Mouse (Mus musculus) CH12F3 (cell line): ENCODE results near the gene Recql5.

Source experiments
- in situ Hi-C: fragments of 300-500 bp; cut with MboI; formaldehyde crosslinking; loops from 2 replicates; pipeline ENCODE4 v1.14.3; 2020; ENCODE audit warnings: low sequenced_read_pairs

Gene Recql5

GRCm38 (mm10) chr11:115933108-115933746 lies at the start of gene Recql5, which contains the start of gene Sap30bp:
TSS of gene Recql5 (minus strand) at chr11:115933477.
TSS of gene Sap30bp (plus strand) at chr11:115933282.
- in situ Hi-C loops = no loop called here

GRCm38 (mm10) chr11:115982472-115982871 lies 49.2 kb upstream of the Recql5 start:
- in situ Hi-C loops = no loop called here

GRCm38 (mm10) chr11:115975544-115975943 lies 42.3 kb upstream of the Recql5 start:
- in situ Hi-C loops = no loop called here

GRCm38 (mm10) chr11:115975083-115975420 lies 41.8 kb upstream of the Recql5 start:
- in situ Hi-C loops = no loop called here

- in situ Hi-C loops = no loop called here
These were observed 41.2 kb upstream of the Recql5 start, which contains the start of gene Itgb4 for GRCm38 (mm10) chr11:115974309-115975082. TSS of gene Itgb4 (plus strand) at chr11:115974709.

GRCm38 (mm10) chr11:115971016-115971415 lies 37.7 kb upstream of the Recql5 start:
- in situ Hi-C loops = no loop called here

GRCm38 (mm10) chr11:115970006-115970673 lies 36.9 kb upstream of the Recql5 start:
- in situ Hi-C loops = no loop called here

- in situ Hi-C loops = no loop called here
These were observed 35.6 kb upstream of the Recql5 start for GRCm38 (mm10) chr11:115968731-115969405.

GRCm38 (mm10) chr11:115964977-115965604 lies 31.8 kb upstream of the Recql5 start:
- in situ Hi-C loops = no loop called here

GRCm38 (mm10) chr11:115962651-115963412 lies 29.6 kb upstream of the Recql5 start:
- in situ Hi-C loops = no loop called here

GRCm38 (mm10) chr11:115959018-115959417 lies 25.7 kb upstream of the Recql5 start:
- in situ Hi-C loops = no loop called here

- in situ Hi-C loops = no loop called here
These were observed 24.7 kb upstream of the Recql5 start for GRCm38 (mm10) chr11:115957971-115958370.

GRCm38 (mm10) chr11:115956453-115956852 lies 23.2 kb upstream of the Recql5 start:
- in situ Hi-C loops = no loop called here

- in situ Hi-C loops = no loop called here
These were observed 22.1 kb upstream of the Recql5 start for GRCm38 (mm10) chr11:115955195-115955858.

- in situ Hi-C loops = no loop called here
These were observed 21.4 kb upstream of the Recql5 start for GRCm38 (mm10) chr11:115954712-115955111.

- in situ Hi-C loops = no loop called here
These were observed 17.4 kb upstream of the Recql5 start for GRCm38 (mm10) chr11:115950719-115951118.

- in situ Hi-C loops = loop anchor here (10.0 kb wide), 1 partner anchor 46 kb away; no protein-coding TSS in a partner anchor
These were observed 15.0 kb upstream of the Recql5 start for GRCm38 (mm10) chr11:115948316-115948715.

- in situ Hi-C loops = loop anchor here (10.0 kb wide), 1 partner anchor 48 kb away; no protein-coding TSS in a partner anchor
These were observed 13.0 kb upstream of the Recql5 start for GRCm38 (mm10) chr11:115946221-115946828.

GRCm38 (mm10) chr11:115945247-115945646 lies 12.0 kb upstream of the Recql5 start:
- in situ Hi-C loops = loop anchor here (10.0 kb wide), 1 partner anchor 50 kb away; no protein-coding TSS in a partner anchor
